Mouse (Mus musculus) neutrophil, adult 5-6 weeks (primary cell): ENCODE data around the gene Ptpn23. TPM values are rescaled to one million over a fixed set of nuclear protein-coding genes. Genes with fewer than 3 reads are reported as not detected.
"Not testable (repeated sequence)": the region's sequence is repeated elsewhere in the genome, so short reads cannot be mapped to it uniquely, and the experiment has no call there.

Source experiments
- ATAC-seq: fragments of 151-379, 151-347 bp; 2 replicates; pipeline ENCODE4 v1.8.0; 2017; ENCODE audit warnings: mild to moderate bottlenecking, moderate TSS enrichment; ENCODE audit not compliant: insufficient number of reproducible peaks, poor library complexity, low FRiP score, severe bottlenecking; ENCODE audit errors: extremely low read depth
- total RNA-seq: library from RNA; stranded (forward); fragments of 200-1000 nt; gene quantifications from 2 replicates; pipeline ENCODE4 v1.2.3, GENCODE M21; 2017

The Ptpn23 gene
- total RNA-seq = 14.7 and 15.6 TPM in 2 replicates

GRCm38 (mm10) chr9:110408099-110408773 lies at the start of gene Ptpn23:
TSS of gene Ptpn23 (minus strand) at chr9:110408213.
- ATAC-seq = peak; percentile 82

- peak; percentile 54 for ATAC-seq
Observed at GRCm38 (mm10) chr9:110452523-110452922, 44.5 kb upstream of the Ptpn23 start.

- ATAC-seq = peak; percentile 91
Observed at GRCm38 (mm10) chr9:110448857-110449617, 41.0 kb upstream of the Ptpn23 start.

- no peak for ATAC-seq
Observed at GRCm38 (mm10) chr9:110448356-110448755, 40.3 kb upstream of the Ptpn23 start.

GRCm38 (mm10) chr9:110440559-110440958 lies 32.5 kb upstream of the Ptpn23 start:
- peak; percentile 41; the same call in 1 of the 2 replicates for ATAC-seq

- no peak for ATAC-seq
Observed at GRCm38 (mm10) chr9:110440049-110440448, 32.0 kb upstream of the Ptpn23 start.

GRCm38 (mm10) chr9:110436041-110436440 lies 28.0 kb upstream of the Ptpn23 start:
- no peak for ATAC-seq

GRCm38 (mm10) chr9:110433045-110433444 lies 25.0 kb upstream of the Ptpn23 start:
- no peak for ATAC-seq

- ATAC-seq = no peak
Observed at GRCm38 (mm10) chr9:110431241-110431640, 23.2 kb upstream of the Ptpn23 start.

GRCm38 (mm10) chr9:110419511-110420112 lies 11.6 kb upstream of the Ptpn23 start, which contains the start of gene Ngp:
TSS of gene Ngp (plus strand) at chr9:110419747.
- ATAC-seq = no peak

- no peak for ATAC-seq
Observed at GRCm38 (mm10) chr9:110413785-110414184, 5.8 kb upstream of the Ptpn23 start.

- no peak for ATAC-seq
Observed at GRCm38 (mm10) chr9:110412926-110413325, 4.9 kb upstream of the Ptpn23 start.

GRCm38 (mm10) chr9:110410908-110411887 lies 3.2 kb upstream of the Ptpn23 start:
- ATAC-seq = peak; percentile 78

- ATAC-seq = no peak
Observed at GRCm38 (mm10) chr9:110407311-110408098, 508 bp downstream of the Ptpn23 start.

- not testable (repeated sequence) for ATAC-seq
Observed at GRCm38 (mm10) chr9:110403240-110403639, 4.8 kb downstream of the Ptpn23 start.

GRCm38 (mm10) chr9:110402731-110403130 lies 5.3 kb downstream of the Ptpn23 start:
- no peak for ATAC-seq

GRCm38 (mm10) chr9:110400650-110401049 lies 7.4 kb downstream of the Ptpn23 start:
- ATAC-seq = no peak

- no peak for ATAC-seq
Observed at GRCm38 (mm10) chr9:110393295-110393694, 14.7 kb downstream of the Ptpn23 start.
